Mouse (Mus musculus) left cerebral cortex, adult 18-20 months (tissue): ENCODE data around the gene Rab44. TPM values are rescaled to one million over a fixed set of nuclear protein-coding genes. Genes with fewer than 3 reads are reported as not detected.
A peak's percentile ranks its signal among the peaks of the same experiment; 100 is the strongest.

ENCODE experiments used
- DNase-seq, 2 experiments: peaks; one replicate each; pipeline ENCODE4 v3.0.0; 2021 to 2022; ENCODE audit warnings: low spot score in 2 of 2, mixed read lengths in 1 of 2
- total RNA-seq, 2 experiments: library from RNA; stranded (reverse); gene quantifications; 2 replicates each; pipeline ENCODE4 v1.2.3; 2021

Rab44 gene
- total RNA-seq, 2 experiments from 2014 or later, result not detected

DNA sequence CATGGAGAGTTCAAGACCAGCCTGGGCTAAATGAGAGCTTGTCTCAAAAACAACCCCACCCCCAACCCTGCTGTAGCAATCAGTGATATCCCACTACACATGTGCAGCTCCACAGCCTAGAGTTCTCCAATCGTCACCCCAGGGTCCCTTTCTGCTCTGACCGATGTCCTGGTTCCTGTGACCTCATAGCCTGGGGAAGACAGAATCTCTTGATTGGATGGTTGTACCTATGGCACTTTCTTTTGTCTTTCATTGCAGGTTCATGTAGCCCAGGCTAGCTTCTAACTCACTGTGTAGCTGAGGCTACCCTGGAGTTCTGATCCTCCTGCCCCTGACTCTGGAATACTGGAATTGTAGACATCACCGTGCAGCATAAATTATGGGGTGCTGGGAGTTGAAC, 12.6 kb downstream of the Rab44 start:
- DNase-seq, result no peak

DNA sequence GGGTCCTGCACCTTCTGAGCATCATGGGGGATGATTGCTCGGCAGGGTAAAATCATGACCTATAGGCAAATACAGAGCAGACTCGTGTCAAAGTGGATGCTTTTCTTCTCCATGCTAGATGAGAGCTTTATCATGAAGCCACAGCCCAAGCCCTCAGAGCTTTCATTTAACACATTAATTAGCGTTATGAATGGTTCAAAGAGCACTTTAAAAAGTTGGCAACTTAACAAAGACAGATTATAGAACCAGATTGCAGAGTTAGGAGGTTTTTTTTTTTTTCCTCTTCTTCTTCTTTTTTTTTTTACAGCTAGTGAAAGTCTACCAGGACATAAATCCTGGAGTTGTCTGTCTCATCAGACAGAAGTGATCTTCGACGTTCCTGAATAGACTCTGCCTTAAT, 15.4 kb downstream of the Rab44 start:
- DNase-seq, result no peak

DNA sequence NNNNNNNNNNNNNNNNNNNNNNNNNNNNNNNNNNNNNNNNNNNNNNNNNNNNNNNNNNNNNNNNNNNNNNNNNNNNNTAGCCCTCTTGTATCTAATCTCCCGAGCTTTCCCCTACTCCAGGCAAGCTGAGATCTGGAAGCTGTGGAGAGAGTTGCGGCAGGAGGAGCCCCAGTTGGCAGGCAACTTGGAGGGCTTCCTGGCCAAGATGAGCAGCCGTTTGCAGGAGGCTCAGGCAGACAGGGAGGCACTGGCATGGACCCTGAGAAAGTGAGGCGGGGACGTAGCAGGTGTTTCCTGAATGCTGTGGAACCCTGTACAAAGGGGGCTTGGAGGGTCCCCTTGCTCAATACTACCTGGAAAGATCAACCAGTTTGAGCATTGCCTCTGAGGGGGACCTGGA, 21.1 kb downstream of the Rab44 start:
- no peak for DNase-seq

DNA sequence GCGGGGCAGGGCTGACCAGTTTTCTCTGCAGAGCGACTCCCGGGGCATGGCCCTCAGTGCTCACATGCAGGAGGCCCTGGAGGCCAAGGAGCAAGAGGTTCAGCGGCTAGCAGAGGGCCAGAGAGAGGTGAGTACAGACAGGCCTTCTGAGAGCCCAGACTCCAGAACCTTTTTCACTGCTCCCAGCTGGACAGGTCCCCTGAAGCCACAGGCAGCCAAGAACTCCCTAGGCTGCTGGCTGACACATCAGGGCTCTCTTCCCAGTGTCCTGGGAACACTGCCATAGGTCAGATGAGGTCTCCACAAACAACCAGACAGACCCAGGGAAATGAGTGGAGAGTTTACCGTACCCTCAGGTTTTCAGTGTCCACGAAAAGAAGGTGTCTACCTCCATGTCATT, 22.3 kb downstream of the Rab44 start:
- peak in 1 of 2 experiments; percentile 23 for DNase-seq

DNA sequence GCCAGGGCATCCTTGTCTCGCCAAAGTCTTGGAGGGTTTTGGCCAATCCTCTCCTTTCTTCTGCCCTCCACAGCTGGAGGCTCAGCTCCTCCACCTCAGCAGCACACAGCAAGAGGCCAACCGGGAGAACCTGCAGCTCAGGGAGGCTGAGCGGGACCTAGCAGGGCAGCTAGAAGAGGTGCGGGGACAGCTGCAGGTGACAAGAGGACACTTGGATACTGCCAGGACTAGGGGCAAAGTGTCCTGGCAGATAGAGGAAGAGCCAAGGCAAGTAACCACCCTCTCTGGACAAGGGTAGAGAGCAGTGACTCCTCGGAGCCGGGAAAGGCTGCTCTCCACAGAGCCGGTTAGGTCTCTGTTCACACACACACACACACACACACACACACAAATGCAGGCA, 24.0 kb downstream of the Rab44 start:
- no peak for DNase-seq

DNA sequence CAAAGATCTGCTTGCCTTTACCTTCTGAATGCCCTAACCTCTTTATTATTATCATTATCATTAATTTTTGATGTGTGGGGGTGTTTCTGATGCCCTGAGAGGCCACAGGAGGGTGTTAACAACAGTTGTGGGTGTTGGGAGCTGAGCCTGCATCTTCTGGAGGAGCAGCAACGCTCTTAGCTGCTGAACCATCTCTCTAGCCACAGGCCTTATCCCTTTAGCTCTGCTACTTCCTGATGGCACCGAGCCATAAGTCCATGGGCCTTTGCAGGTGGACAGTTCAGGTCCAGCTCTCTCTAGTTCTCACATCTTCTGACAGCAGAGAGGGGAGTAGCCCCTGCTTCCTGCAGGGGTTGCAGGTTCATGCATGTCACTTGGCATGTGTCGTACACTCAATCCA, 27.6 kb downstream of the Rab44 start:
- no peak for DNase-seq

DNA sequence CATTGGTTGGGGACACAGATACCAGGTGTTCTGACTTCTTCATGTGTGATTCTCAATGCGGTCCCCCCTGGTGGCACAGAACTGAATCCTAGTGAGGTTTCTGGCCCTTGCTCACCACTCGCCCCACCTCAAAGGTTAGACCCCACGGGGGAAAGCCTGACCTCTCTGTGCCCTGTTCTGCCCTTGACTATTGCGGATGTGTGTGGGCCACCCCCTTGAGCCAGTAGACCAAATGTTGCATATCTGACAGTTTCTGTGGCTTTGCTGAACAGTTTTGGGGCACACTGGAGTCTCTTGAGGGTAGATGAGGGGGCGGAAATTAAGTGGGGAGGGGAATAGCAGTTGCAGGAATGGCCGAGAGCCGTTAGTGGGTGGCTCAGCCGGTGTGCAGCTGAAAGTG, 29.3 kb downstream of the Rab44 start:
- no peak for DNase-seq

DNA sequence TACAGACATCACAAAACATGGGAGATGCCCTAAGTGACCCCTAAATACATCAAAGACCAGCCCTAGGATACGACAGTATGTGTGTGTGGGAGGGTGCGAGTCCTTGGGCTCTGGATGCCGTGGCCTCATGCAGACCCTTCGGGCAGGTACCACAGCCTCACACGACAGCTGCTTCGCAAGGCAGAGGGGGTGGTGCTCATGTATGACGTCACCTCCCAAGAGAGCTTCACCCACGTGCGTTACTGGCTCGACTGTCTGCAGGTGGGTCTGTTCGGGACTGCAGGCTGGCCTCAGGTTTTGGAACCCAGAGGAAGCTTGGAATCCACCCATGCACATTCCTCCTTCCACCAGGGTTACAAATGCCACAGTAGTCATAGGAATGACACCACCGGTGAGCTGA, 31.2 kb downstream of the Rab44 start:
- DNase-seq, result no peak

DNA sequence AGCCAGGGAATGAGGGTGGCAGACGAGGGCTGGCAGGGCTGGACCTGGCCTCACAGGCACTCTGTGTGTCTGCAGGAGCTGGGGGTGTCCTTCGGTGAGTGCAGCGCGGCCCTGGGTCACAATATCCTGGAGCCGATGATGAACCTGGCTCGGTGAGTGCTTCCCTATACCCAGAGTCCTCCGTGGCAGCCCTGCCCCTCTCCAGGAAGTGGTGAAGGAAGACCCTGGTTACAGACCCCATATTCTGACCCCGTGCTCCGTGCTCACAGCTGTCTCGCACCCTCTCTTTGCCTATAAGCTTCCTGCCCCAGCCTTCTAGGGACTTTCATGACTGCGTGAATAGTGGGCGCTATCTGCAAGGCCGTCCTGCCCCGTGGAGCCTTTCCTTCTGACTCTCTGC, 33.3 kb downstream of the Rab44 start:
- no peak for DNase-seq

DNA sequence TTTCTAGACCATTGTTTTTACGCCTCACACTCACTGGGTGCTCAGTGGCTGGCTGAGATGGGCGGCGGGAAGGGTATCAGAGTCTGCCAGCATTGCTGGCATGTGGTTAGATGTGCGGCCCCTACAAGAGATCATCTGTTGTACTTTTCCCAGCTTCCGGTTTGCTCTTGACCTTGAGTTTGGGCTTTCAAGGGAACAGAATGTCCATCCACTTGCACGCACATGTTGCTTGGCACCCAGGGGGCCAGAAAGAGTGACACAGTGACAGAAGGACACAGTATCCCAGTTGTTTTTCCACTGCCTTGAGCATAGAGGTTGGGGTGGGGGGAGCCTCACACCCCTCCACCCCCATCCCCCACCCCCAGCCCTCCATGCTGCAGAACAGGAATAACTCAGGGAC, 33.8 kb downstream of the Rab44 start:
- DNase-seq, result no peak

DNA sequence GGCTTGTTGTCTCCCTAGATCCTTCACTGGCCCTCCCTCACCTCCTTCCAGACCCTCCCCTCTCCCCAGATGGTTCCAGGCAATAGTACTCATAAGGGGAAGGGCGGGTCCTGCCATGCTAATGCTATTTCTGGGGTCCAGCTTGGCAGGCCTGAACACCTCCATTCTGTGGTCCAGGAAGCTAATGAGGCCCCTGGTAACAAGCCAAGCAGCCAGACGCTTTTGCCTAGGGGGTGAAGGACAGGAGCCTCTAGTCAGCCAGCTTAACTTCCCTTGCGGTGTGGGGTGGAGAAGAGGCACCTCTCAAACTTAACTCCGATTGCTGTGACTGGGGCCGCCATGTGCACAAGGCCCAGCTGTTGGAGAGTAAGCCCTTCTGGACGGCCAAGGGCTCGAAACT, 35.8 kb downstream of the Rab44 start:
- no peak for DNase-seq

DNA sequence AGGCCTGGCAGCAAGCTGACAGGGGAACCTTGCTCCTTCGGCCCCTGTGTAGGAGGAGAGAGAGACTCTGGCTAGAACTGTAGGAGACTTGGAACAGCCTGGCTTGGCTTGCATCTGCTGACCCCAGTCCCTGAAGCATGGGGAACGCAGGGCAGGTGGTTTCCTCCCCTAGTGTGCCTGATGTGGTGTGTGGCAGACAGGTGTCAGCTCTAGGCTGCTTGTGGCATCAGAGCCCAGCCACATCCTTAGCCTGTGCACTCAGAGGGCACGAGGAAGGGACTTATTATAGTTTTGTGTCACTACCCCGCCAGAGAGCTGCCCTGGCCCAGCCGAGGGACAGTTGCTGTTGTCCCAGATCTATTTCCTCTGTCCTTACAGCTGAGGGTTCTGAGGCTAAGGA, 38.6 kb downstream of the Rab44 start:
- DNase-seq, result no peak

DNA sequence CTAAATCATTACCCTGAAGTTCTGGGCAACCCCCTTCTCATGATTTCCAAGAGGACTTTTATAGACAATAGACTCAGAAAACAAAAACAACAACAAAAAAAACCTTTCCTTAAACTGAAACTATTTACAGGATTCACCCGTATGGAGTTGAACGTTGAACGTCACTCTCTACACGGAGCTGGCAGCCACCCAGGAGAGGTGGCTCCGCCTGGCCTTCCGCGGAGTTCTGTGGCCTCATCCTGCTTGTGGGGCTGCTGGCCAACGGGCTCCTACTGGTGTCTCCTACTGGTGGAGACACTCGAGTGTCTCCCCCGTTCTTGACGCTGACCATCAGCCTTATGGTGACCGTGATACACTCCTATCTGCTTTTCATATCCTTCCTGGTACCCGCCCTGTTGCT, 40.3 kb downstream of the Rab44 start:
- DNase-seq, result no peak

DNA sequence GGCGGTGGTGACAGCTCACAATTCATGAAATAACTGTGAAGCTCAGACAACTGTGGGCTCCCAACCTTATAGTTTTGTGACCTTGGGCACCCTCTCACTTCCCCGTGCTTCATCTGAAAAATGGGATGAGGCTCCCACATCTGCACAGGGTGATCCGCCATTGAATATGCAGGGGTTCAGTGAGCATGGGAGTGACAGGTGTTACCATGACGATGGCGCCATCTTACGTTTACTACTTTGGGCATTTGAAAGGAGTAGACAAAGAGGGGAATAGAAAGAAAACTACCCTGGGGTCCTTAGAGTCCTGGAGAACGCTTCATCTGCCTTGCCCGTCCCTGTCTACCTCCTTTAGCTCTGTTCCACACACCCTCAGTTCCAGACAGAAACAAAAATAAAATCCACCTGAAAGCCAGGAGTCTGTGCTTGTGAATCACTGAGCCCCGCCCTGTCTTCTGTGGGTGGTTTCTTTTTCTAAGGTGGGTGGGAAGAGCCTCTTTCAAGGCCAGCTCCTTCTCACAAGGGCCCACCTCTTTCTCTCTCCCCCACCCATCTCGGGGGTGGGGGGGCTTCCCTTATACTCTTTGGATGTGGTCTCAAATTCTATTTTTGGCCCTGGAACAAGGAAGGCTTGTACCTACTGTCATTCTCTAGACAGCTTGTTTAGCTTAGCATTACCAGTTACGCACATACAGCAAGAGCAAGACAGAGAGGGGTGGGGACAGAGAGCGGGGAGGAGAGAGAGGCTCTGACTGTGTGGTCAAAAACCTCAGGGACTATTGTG, 41.6 kb downstream of the Rab44 start:
- peak; percentile 60 to 66 for DNase-seq

DNA sequence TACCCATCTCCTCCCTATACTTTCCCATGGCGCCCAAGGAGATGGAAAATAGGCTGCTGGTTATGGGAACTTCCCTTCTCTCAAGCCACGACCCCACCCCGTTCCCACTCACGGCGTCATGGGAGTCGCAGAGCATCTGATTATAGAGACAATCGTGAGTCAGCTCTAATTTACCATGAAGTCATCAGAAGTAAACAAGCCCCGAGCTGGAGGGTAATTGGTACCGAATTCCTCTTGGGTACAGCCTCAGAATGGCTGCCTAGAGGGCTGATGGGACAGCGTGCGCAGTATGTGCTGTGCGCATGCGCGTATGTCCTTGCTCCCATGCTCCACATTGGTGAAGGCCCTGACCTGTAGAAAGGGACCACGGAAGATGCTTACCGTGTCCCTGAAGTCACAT, 42.5 kb downstream of the Rab44 start:
- no peak for DNase-seq

DNA sequence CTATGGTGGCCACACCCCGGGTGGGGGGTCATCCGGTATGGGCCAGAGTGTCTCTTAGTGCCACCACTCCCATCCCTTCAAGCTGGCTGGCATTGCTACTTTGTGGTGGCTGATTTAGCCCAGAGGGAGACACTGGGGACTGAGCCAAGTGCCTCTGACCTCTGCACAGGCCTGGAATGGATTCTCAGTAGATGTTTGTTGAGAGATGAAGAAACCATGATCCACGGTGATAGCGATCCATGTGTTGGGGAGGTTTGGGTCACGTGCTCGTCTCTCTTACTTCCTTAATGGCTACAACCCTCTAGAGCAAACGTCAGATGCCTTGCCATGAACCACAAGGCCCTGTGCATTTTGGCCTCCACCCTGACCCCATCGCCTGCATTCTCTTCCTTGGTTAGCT, 42.9 kb downstream of the Rab44 start:
- DNase-seq, result no peak

DNA sequence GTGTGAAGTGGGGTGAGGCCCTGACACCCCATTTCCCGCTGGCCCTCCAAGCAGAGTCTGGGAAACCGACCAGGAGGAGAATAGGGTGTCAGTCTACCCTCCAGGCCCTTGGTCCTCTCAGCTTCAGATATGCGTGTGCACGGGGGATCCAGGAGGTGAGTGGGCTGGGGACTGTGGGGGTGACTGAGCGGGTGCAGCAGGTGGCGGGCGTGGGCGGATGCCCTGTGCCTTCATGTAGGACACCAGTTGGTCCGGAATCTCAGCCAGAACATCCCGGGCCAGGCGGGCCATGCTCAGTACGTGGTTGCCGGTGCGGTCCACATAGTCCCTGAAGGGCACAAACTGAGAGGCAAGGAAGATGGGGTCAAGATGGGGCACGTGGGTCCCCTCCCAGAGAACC, 45.0 kb downstream of the Rab44 start:
- no peak for DNase-seq

DNA sequence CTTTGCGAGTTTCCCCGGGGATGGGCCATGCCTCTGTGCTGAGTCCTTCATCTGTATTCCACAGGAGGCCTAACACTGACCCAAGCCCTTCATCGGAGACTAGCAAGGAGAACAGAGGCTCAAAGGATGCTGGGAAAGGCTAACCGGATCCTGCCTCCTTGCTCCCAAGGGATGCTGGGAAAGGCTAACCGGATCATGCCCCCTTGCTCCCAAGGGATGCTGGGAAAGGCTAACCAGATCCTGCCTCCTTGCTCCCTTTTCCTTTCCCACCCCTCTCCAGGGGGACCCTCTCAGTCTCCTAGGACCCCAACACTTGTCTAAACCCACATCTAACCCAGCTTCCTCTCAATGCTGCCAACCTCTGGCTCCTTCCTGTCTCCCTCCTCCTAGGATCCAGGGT, 45.4 kb downstream of the Rab44 start:
- DNase-seq, result no peak

DNA sequence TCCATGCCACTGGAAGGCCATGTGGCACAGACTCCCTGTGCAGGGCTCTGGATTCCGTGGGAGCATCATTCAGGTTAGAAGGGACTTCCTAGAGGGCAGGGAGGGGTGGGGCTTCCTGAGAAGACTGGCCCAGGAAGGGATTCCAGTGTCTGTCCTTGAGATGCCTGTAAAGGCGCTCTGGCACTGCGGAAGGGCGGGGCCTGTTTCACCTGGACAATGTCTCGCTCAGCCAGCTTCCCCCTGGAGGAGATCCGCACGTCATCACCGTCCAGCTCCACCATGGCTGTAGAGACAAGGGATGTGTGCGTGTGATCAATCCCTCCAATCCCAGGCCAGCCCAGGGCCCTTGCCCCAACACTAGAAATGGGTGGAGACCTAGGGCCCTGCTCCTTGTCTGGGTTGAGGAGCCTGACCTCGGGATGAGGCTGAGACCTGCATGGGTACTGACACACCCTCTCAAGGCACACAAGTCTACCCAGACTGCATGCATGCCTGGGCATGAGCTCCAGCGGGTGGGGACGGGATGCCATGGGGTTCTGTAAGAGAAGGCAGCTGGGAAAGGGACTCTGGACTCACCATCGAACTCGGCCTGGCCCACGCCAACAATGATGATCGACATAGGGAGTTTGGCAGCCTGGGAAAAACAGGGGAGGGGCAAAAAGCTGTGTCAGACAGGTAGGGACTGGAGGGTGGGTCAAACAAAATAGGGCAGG, 46.0 kb downstream of the Rab44 start:
- DNase-seq, result no peak

DNA sequence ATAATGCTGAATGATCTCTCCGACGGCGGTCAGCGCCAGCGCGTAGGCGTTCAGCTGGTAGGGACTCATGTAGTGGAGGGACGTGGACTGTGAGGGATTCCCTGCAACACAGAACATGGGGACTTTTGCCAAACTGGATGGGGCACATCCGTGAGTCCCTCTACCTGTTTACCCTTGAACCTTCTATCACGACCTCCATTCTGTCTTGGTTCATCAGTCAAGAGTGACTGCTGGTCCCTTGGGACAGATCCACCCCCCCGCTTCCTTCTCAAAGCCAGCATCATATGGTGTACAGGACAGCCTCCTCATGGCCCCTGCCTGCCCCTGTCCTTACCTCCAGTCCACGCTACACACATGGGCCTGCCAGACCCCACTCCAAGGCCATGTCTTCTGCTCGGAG, 48.4 kb downstream of the Rab44 start:
- no peak for DNase-seq

DNA sequence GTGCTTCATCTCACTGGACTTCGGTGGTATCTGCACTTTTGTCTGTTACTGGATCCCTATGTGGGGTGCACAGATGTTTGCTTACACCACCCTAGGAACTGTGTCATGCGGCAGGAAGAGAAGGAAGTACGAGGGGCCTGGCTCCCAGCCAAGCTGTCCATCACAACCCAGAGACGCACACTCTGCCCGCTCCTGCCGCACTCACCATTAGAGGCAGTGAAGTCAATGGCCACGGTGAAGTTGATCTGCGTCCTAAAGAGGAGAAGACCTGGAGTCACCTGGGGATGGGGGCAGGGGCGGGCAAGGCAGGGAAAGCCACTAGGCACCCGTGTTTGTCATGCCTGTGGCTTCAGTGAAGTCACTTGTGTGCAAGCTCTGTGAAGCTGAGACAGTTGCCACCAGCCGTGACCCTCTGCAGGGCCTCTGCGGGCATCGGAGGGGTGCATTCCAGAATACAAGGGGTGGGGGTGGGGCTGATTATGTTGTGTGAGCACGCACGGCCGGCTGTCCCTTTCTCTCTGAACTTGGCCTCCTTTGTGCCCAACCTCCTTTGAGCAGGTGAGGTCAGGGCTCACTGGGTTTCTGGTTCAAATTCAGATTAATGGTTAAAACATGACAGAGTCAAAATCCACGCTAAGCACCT, 50.6 kb downstream of the Rab44 start:
- no peak for DNase-seq

DNA sequence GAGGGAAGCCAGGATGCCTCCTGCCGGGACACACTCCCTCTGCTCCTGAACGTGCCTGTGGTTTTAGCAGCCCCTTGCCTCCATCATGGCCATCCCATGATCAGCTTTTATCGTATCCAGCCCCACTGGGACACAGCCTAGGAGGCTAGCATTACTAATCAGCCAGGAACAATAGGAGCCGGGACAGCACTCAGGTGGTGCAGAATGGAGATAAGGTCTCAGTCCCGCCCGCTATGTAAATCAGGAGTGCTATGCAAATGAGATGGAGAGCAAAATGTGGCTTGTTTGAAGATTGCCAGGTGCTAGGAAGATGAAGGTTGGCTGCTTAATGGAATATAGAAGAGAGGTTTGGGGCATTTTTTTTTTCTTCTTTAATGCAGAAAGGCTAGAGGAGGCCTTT, 51.5 kb downstream of the Rab44 start:
- no peak for DNase-seq
